Mouse (Mus musculus): ENCODE data around the gene Nkx2-4.
A peak's percentile ranks its signal among the peaks of the same experiment; 100 is the strongest.

The Nkx2-4 gene

DNA sequence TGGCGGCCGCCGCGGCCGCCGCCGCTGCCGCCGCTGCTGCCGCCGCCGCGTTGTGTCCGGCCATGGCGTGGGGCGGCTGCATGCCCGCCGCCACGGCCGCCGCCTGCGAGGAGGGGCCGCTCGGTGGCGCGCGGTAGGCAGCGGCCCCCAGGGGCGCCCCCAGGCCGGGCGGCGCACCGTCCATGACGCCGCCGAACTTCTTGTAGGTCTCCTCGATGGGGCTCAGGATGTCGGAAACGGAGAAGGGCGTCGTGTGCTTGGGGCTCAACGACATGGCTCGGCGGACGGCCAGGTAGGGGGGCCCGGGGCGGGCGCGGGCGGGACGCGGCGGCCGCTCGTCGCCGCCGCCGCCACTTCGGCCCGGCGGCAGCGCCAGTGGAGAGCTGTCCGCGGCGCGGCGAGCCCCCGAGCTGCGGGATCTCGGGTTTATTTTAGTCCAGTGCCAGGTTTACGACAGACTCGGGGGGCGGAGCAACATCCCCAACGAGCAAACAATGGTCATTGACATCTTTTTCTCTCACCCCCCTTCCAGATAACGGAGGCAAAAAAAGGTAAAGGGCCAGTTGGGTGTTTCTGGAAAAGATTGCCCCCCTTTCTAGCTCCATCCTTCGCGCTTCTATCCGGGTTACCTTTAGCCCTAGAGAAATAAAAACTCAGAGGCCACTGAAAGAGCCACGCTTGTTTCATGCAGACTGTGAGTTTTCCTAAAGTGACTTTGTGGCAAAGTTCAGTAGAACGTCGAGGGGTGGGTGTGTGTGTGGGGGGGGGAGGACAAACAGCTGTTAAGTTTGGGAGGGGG lies at the start of gene Nkx2-4:
Gene Nkx2-4 (minus strand): TSS at position 374 of the 799 bp plus-strand sequence.
- peak in 1 of 2 experiments; percentile 4 for DNase-seq (ENCODE audit: low spot score in 2 of 2)

DNA sequence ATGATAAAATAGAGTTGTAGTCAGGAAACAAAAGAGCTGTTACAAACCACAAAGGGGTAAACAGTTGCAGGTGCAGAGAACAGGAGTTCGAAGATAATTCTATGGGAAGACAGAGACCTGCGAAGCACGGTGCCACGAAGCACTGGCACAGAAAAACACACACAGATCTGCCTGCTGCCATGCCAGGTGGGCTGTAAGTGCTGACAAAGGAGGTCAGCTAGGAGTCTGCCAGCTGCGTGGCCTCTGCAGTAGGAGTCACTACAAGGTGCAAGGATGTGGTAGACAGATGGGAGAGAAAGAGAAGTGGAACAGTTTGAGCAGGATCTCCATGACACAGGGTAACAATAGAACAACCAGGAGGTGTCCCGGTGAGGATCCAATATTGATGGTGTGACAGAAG lies 42.1 kb upstream of the Nkx2-4 start:
- DNase-seq (ENCODE audit: low spot score in 2 of 2), result peak; percentile 44 to 71

DNA sequence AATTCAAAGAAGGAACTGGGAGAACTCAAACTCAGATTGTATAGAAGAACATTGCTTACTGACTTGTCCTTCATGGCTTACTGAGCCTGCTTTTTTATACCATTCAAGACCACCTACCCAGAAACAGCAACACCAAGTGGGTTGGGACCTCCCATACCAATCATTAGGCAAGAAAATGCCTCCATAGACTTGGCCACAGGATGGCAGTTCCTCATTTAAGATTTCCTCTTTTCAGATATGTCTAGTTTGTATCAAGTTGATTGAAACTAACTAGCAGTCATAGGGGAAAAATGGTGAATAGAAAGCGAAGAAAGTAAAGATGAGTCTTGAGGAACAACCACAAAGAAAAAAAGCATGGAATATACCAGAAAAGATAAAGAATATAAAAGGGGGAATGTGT lies 34.5 kb upstream of the Nkx2-4 start:
- no peak for DNase-seq (ENCODE audit: low spot score in 2 of 2)

DNA sequence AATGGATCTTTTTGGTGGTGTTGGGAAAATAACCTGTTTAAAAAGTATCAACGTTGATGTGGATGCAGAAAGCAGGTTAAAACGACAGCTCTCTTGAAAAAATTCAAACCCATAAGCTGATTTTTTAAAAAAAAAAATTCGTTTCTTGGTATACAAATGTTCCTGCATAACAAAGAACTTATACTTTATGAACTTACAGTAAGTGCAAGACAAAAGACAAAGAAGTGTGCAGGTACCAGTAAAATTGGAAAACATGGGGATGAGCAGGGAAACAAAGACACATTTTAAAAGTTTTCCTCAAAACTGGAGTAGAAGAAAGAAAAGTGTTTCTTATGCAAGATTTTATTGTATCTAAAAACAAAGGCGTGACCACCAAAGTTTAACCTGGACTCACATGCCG lies 1.2 kb upstream of the Nkx2-4 start:
- DNase-seq (ENCODE audit: low spot score in 2 of 2), result no peak

DNA sequence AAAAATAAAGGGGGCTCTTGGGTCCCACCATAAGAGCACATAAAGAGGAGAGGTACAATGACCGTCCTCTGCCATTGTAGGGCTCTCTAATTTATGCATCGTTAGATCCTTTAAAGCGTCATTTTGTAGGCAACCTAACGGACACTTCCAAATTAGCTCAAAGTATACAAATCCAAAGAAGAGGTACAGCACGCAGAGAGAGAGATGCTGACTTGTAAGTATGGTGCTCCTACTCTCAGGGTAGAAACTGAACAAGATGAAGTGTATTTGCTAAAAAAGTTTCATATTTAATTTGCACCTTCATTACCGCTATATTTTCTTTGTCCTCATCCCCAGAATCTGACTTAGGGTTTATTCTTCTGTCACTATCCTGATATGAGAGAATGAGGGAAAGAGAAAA lies 692 bp upstream of the Nkx2-4 start:
- DNase-seq (ENCODE audit: low spot score in 2 of 2), result no peak

DNA sequence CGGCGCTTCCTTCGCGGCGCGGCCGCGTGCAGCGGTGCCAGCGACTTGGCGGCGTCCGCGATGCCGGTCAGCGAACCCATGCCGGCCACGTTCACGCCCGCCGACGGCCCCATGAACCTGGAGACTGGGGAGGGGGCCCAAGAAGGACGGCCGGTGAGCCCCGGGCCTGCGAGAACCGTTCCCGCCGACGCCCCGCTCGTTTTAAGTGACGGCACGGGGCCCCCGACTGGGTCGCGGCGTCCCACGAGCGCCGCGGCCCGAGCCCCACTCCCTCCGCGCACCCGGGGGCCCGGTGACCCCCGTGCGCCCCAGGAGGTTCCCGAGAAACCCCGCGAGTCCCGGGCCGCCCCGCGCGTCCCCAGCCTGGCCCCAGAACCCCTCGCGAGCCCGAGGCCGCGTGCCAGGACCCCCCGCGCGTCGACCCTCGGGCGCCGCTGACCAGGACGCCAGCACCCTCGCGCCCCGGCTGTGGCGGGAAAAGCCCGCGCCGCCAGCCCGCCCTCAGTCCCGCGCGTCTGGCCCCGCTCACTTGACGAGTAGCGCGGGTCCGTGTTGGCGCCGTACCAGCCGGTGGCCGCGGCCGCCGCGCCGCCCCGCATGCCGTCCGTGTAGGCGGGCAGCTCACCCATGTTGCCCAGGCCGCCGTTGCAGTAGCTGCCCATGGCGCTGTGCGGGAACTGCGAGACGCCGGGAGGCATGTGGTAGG lies 726 bp downstream of the Nkx2-4 start:
- peak in 1 of 2 experiments; percentile 3 for DNase-seq (ENCODE audit: low spot score in 2 of 2)

DNA sequence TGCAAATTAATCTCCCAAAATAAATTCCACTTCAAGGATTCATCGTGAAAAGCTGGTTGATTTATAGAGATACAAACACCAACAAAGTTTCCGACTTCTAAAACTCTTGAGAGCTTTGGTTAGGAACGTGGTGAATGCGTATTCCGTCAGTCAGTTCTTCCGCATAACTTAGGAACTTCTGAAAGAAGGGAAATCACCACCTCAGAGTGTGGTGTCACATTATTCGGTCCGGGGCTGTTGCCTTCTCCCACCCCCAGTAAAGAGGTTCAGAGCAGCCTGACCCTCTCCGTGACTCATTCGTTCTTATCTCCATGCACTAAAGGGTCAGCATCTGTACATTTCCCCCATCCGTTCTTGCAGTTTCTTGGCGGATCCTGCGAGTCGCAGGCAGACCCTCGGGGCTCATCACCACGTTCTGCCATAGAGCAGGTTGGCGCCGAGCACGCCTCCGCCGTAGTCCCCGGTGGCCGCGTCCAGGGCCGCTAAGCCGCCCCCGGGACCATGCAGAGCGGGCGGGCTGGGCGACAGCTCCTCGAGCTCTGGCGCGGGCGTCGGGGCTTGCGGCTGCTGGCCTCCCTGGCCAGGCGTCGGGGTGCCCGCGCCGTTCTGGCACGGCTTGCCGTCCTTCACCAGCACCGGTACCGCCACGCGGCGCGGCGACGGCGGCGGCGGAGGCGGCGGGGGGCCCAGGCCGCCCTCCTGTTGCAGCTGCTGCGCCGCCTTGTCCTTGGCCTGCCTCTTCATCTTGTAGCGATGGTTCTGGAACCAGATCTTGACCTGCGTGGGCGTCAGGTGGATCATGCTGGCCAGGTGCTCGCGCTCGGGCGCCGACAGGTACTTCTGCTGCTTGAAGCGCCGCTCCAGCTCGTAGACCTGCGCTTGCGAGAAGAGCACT lies 1.5 kb downstream of the Nkx2-4 start:
- peak; percentile 5 to 15 for DNase-seq (ENCODE audit: low spot score in 2 of 2)

DNA sequence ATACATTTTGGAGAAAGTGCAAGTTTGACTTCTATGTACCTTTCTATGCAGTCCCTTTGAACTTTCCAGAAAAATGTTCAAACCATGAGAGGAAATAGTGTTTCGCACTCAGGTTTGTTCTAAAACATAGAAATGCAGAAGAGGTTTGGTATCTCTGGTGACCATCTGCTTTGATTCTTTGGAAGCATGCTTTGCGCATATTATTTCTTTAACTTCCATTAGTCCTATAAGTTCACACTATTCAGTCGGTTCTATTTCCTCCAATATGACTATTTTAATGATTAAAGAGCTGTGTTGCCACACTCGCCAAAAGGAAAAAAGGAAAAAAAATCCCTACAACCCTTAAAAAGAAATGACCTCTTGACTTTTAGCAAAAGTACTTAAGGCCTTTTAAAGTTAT lies 2.9 kb downstream of the Nkx2-4 start:
- no peak for DNase-seq (ENCODE audit: low spot score in 2 of 2)

DNA sequence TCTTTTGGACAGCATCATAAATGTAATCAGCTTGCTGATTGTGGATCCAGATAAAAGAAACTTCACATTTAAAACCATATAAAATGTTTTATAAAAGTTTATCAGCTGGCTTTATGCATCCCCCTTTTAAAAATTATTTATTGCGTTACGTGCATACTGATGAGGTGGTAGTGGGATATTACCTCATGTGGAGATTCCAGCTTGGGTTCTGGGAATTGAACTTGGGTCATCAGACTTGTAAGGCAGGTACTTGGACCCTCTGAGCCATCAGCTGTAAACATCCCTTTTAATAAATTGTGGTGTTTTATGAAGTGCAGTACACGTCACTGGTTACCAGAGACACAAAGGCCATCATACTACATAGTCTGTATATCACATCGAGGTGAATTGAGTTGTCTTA lies 10.8 kb downstream of the Nkx2-4 start:
- DNase-seq (ENCODE audit: low spot score in 2 of 2), result no peak

DNA sequence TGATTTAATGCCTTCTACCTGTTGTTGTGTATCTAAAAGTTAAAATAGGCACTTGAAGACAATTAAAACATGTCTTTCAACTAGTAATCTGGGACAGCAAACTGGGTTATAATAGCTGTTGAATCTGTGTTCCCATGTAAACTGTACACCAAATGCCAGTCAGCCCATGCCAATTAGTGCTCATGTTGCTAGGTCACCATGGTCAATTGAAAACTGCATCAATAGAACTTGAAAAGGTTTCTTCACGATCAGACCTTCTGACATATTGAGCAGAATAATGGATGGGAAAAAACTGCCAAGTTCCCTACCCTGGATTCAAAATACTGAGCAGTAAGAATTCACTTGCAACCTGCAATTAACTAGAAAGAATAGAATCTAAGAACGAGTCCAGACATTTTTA lies 11.3 kb downstream of the Nkx2-4 start:
- DNase-seq (ENCODE audit: low spot score in 2 of 2), result no peak

DNA sequence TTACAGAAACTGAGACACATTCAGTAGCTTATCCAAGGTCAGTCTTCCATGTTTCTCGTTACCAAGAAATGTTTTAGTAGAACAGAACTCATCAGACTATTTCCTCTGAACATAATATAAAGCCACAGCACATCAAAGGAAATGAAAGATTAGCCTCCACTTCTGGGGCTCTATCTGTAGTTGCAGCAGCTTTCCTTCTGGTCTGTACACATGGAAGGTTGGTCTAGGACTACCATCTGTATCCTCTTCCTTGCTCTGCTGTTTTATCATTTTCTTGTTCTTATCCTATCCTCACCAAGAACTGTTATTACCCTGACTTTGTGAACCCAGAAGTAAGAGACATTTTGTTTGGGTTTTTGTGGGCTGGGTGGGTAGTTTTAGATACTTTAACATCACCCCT lies 14.9 kb downstream of the Nkx2-4 start:
- no peak for DNase-seq (ENCODE audit: low spot score in 2 of 2)

DNA sequence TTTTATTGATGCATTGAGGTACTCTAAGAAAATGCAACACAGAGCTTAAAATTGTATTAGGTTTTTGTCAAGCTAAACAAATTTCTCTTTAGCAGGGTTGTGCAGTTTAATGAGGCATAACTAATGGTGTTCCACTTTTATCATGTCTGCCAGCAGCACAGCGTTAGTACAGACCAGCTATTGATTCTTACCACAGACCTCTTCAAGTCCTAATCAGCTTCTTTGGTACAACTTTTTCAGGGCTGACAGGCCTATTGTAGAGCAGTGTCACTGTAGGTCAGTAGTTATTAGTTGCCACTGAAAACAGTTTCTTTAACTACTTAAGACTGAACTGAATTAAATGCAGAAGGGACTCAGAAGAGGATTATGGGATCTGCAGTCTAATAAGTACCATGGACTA lies 16.2 kb downstream of the Nkx2-4 start:
- no peak for DNase-seq (ENCODE audit: low spot score in 2 of 2)

DNA sequence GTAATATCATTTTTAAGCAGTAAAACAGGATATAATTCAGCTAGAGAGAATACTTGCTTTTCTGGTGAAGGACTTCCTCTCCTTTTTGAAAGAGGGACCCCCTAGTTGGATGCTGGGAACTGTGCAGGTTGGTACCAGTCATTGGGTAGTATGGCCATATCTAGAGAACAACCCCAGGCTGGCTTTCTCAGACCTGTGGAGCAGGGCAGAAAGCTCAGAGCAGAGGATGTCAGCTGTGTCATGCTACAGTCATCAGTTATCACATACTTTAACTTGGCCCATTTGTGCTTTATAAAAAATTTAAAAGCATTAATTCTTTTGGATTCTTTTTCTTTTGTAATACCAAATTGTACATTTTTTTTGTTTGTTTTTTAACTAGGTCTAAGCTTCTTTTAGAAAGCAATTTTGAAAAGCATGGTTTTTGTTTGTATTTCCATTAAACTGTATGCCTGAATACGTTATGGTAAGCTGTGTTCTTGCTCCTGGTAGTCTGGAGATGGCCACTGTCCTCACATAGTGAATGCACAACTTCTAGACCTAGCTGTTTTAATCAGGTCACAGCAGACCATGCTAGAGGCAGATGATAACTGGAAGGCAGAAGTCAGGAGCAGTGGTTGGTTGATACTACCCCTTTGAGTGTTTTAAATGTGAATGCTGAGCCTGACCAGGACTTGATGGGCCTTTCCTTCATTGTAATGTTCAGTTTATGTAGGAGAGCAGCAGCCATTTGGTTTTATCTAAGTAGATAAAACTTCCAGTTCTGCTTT lies 17.6 kb downstream of the Nkx2-4 start:
- DNase-seq (ENCODE audit: low spot score in 2 of 2), result no peak

DNA sequence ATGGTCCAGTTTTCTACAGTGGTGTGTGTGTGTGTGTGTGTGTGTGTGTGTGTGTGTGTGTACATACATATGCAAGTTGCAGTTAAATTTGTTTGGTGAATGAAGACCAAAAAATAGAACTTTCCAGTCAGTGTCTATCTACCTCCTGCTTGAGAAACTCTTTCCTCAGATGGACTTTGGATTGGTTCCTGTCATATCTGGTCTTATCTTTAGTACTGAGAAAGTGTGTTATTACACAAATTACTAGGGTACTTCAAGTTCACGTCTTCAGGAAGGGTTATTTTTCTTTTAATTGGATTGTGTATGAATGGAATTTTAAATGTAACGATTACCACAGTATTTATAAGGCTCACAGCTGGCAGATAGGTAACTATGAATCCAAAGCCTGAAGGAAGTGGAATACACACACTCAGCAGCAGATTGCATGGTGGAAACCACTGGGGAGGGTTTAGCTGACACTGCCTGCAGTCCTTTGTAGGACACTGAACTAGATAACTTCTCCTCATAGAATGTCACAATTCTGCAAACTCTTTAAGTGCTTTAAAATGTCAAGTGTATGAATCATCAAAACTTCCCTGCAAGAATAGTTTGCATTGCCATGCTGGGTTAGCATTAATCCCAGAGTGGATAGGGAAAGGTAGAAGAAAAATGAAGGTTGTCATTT lies 31.9 kb downstream of the Nkx2-4 start:
- no peak for DNase-seq (ENCODE audit: low spot score in 2 of 2)

DNA sequence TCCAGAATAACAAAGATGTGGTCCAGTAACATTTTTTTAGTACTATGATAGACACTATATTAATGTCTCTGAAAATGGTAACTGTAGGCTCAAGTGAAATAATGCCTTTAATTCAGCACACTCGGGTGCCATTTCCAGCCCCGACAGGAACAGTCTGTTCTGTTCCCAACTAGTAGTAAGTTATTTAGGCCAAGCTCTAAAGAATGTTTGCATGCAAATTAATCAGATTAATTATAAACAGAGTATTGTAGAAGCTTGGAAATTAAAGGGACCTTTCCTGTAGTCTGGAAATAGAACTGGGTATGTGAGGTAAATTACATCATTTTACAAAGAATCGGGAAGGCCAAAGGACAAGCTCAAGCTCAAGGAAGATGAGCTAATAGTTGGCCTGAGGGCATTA lies 38.2 kb downstream of the Nkx2-4 start:
- DNase-seq (ENCODE audit: low spot score in 2 of 2), result no peak

DNA sequence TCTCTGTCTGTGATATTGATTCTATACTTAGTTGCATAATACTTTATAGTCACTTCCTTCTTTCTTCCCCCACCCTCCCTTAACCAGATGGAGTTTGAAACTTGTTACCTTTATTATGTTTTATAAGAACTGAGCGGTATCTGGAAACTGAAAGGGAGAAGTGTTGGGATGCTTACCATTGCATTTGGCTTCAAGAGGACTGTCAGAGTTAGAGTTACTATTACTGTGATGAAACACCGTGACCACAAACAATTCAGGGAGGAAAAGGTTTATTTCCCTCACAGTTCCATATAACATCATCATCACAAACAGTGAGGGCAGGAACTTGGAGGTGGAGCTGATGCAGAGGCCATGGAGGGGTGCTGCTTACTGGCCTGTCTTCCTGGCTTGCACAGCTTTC lies 49.4 kb downstream of the Nkx2-4 start:
- no peak for DNase-seq (ENCODE audit: low spot score in 2 of 2)

All from thymus, postnatal 10 days (tissue).